Mouse (Mus musculus): ENCODE results near the gene Nkain4. TPM values are rescaled to one million over a fixed set of nuclear protein-coding genes. Genes with fewer than 3 reads are reported as not detected.

The Nkain4 gene
- polyA plus RNA-seq, 1 experiment from 2014 or later: 0.59 TPM

DNA sequence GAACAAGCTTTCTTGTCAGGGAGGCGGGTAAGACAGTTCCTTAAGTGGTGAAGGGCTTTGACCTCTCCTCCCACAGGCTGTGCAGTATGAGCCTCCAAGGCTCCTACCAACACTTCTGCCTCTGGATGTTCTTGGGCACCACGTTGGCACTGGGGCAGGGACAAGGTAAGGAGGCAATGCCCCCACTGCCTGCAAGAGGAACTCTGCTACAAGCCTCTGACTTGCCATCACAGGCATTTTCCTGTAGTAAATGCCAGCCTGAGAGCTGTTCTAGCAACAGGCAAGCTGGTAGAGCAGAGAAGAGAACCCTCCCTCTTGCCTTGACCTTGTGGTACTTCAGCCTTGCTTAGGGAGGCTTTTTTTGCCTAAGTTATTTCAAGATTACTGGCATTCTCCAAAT is 31.9 kb upstream of the Nkain4 start, which contains the start of gene Col20a1:
TSS of gene Col20a1 (plus strand) at position 87 of the 400 bp plus-strand sequence.
- in situ Hi-C loops (cut with MboI; ENCODE audit: low pct_unique_long_range_greater_than_20kb): no loop called here
- DNase-seq (ENCODE audit: low read depth, low spot score): no peak
- POLR2A ChIA-PET: no interaction called here
- CTCF ChIA-PET: no interaction called here
- no peak for TF ChIP-seq CTCF (IDR thresholded peaks at IDR 0.05)
- H3K27me3 ChIP-seq: no peaks in the 10 kb centered on the region
- no peak for ATAC-seq

DNA sequence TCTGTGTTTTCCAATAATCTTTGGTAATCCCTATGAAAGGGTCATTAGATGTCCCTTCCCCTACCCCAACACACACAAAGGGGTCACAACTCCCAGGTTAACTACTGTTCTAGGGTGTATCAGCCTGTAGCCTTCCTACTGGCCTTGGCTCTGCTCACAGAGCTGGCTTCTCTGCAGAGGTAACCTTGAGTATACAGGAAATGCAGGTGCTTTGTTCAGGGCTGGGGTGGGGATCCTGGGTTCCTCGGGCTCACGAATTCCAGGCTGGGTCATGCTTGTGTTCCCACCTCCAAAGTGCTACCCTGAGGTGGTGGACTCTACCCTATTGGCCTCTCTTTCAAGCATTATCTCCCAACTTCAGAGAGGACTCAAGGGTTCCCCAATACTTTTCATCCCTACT is 31.1 kb upstream of the Nkain4 start:
- no peaks in the 10 kb centered on the region for H3K27me3 ChIP-seq
- DNase-seq (ENCODE audit: low read depth, low spot score) (no peak), ATAC-seq (no peak)
- CTCF ChIA-PET: no interaction called here
- POLR2A ChIA-PET: no interaction called here
- TF ChIP-seq CTCF (IDR thresholded peaks at IDR 0.05): no peak
- in situ Hi-C loops (cut with MboI; ENCODE audit: low pct_unique_long_range_greater_than_20kb): no loop called here

DNA sequence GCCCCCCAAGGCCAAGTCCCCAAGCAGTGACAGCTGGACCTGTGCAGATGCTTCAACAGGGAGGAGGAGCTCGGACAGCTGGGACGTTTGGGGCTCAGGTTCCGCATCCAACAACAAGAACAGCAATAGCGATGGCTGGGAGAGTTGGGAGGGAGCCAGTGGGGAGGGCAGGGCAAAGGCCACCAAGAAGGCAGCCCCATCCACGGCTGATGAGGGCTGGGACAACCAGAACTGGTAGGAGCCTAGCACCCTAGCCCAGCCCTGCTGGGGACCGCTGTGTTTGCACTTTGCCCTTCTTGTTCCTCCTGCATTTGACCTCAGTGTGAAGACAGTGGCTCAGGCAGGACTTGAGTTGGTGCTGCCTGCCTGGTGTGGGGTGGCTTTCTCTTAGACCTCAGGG is 26.6 kb upstream of the Nkain4 start:
- TF ChIP-seq CTCF (IDR thresholded peaks at IDR 0.05): no peak
- no peaks in the 10 kb centered on the region for H3K27me3 ChIP-seq
- POLR2A ChIA-PET: interaction anchor here (0.9 to 1.6 kb wide), 2 partner anchors 12 to 14 kb away, joined by 5 to 7 read pairs; partner anchors contain the start of gene Arfgap1
- DNase-seq (ENCODE audit: low read depth, low spot score) (no peak), ATAC-seq (no peak)
- in situ Hi-C loops (cut with MboI; ENCODE audit: low pct_unique_long_range_greater_than_20kb): no loop called here
- CTCF ChIA-PET: no interaction called here

DNA sequence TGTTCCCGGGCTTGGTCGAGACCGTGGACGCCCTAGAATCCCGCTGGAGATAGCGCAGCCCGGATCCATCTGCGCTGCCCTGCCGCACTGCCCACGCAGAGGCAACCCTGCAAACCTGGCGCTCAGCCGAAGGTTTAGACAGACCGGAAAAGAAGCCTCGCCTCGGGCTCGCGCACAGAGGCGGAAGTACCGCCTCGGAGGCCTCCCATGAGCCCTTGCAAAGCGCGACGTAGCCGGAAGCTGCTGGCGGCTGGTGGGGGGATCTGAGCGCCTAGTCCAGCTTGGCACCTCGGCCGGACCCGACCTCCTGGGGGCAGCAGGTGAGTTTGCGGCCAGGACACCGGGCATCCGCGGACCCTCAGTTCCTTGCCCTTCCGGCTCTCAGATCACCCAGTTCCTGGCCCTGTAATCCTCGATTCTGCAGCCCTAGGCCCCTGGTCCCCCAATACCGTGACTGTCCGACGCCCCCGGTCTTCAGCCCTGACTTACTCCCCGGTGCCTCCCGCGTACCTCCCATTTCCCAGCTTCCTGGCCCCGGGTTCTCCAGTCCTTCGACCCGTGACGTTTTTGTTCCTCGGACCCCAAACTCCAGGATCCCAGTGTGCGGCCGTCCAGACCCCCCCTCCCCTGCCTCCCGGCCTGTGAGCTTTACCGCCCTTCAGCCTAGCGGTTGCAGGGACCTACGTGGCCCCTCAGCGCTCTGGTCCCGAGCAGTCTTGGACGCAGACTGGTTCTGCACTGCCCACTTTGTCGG is 12.7 kb upstream of the Nkain4 start, which contains the start of gene Arfgap1:
TSS of gene Arfgap1 (plus strand) at position 216 of the 754 bp plus-strand sequence.
- POLR2A ChIA-PET: interaction anchor here (1.0 to 1.6 kb wide), 4 partner anchors 10 to 47 kb away, joined by 3 to 5 read pairs (median 4); partner anchors contain the start of gene Ythdf1
- in situ Hi-C loops (cut with MboI; ENCODE audit: low pct_unique_long_range_greater_than_20kb): no loop called here

DNA sequence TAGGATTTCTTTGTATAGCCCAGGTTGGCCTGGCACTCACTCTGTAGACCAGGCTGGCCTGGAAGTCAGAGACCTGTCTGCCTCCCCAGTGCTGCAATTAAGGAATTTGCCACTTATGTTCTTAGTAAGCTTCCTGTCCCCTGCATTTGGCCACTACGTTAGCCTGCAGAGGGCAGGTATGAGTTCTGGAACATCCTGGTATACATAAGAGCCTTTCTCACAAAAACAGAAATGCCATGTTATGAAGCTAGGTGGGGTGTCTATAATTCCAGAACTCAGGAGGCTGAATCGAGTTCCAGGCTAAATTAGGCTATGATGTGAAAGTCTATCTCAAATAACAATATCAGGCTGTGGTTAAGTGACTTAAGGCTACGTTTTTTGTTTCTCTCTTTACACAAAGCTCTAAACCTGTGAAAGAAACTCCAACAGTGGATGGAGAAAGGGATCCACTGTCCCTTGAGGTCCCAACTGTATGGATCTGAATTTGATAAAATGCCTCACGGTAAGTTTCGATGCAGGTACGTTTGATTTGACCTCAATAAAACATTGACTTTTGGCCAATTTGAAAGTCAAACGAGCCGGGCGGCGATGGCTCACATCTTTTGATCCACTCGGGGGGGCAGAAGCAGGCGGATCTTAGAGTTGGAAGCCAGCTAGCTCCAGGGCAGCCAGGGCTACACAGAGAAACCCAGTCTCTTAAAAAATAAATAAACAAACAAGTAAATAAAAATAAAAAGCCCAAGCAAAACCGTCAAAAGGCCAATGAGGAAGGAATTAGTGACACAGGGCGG is 11.8 kb upstream of the Nkain4 start:
- in situ Hi-C loops (cut with MboI; ENCODE audit: low pct_unique_long_range_greater_than_20kb): no loop called here
- TF ChIP-seq CTCF (IDR thresholded peaks at IDR 0.05): no peak
- no peak for DNase-seq (ENCODE audit: low read depth, low spot score)
- H3K27me3 ChIP-seq: no peaks in the 10 kb centered on the region
- POLR2A ChIA-PET: interaction anchor here (1.2 to 1.6 kb wide), 2 partner anchors 15 to 45 kb away, joined by 3 to 5 read pairs; partner anchors contain the start of gene Ythdf1
- CTCF ChIA-PET: interaction anchor here (0.9 to 10.9 kb wide), 5 partner anchors 9 to 39 kb away, joined by 3 to 123 read pairs (median 3); partner anchors contain the start of gene Birc7
- peak; percentile 44 for ATAC-seq

More for the DNA sequence above, 12.7 kb upstream of the Nkain4 start, which contains the start of gene Arfgap1:
- H3K27me3 ChIP-seq: no peaks in the 10 kb centered on the region
- ATAC-seq (peak; percentile 90), DNase-seq (ENCODE audit: low read depth, low spot score) (peak; percentile 67)
- no peak for TF ChIP-seq CTCF (IDR thresholded peaks at IDR 0.05)
- CTCF ChIA-PET: interaction anchor here (0.9 to 10.9 kb wide), 5 partner anchors 8 to 40 kb away, joined by 3 to 123 read pairs (median 3); partner anchors contain the start of gene Birc7

DNA sequence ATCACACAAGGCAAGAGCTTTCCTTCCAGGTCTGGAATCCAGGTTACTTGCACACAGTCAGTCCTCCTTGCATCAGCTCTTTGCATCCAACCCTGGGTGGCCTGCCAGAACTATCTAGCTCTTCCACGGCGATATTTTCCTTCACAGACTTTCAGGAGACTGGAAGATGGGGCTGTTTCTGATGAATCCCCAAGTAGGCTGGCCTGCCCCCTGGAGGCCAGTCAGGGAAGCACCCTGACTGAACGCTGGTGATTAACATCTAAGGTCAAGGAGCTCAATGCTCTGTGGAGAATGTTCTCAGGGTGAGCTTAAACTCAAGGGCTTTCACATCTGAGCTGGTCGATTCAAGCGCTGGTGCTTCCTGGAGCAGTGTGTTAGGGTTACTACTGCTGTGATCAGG is 9.5 kb upstream of the Nkain4 start:
- in situ Hi-C loops (cut with MboI; ENCODE audit: low pct_unique_long_range_greater_than_20kb): loop anchor here (5.0 kb wide), 1 partner anchor 42 kb away; the partner anchor contains the start of gene Ythdf1

GRCm38 (mm10) chr2:180962616-180963308 is 8.3 kb upstream of the Nkain4 start:
- no peak for DNase-seq (ENCODE audit: low read depth, low spot score)
- in situ Hi-C loops (cut with MboI; ENCODE audit: low pct_unique_long_range_greater_than_20kb): loop anchor here (5.0 kb wide), 1 partner anchor 40 kb away; the partner anchor contains the start of gene Ythdf1
- no peak for ATAC-seq
- H3K27me3 ChIP-seq: no peaks in the 10 kb centered on the region
- no peak for TF ChIP-seq CTCF (IDR thresholded peaks at IDR 0.05)
- CTCF ChIA-PET: interaction anchor here (1.1 to 10.9 kb wide), 6 partner anchors 8 to 41 kb away, joined by 3 to 123 read pairs (median 10); partner anchors contain the start of genes Birc7, Nkain4 and Ythdf1
- POLR2A ChIA-PET: interaction anchor here (0.7 kb wide), 2 partner anchors 42 to 181 kb away, joined by 4 to 7 read pairs; partner anchors contain the start of gene Ythdf1

More for the DNA sequence above, 9.5 kb upstream of the Nkain4 start:
- ChIA-PET POLR2A (interaction anchor here (2.0 kb wide), 1 partner anchor 43 kb away, joined by 7 read pairs; the partner anchor contains the start of gene Ythdf1), CTCF (interaction anchor here (0.7 to 10.9 kb wide), 15 partner anchors 9 to 175 kb away, joined by 3 to 123 read pairs (median 5); partner anchors contain the start of genes Birc7, Nkain4 and Ythdf1)
- DNase-seq (ENCODE audit: low read depth, low spot score) (no peak), ATAC-seq (no peak)
- H3K27me3 ChIP-seq: no peaks in the 10 kb centered on the region
- TF ChIP-seq CTCF (IDR thresholded peaks at IDR 0.05): peak; percentile 95

- POLR2A ChIA-PET: no interaction called here
- TF ChIP-seq CTCF (IDR thresholded peaks at IDR 0.05): no peak
- CTCF ChIA-PET: interaction anchor here (1.0 to 10.9 kb wide), 3 partner anchors 28 to 146 kb away, joined by 3 to 123 read pairs (median 4); partner anchors contain the start of gene Birc7
- DNase-seq (ENCODE audit: low read depth, low spot score) (no peak), ATAC-seq (no peak)
- H3K27me3 ChIP-seq: no peaks in the 10 kb centered on the region
- in situ Hi-C loops (cut with MboI; ENCODE audit: low pct_unique_long_range_greater_than_20kb): loop anchor here (5.0 kb wide), 1 partner anchor 38 kb away; the partner anchor contains the start of gene Ythdf1
Measured at GRCm38 (mm10) chr2:180960187-180960586, 5.7 kb upstream of the Nkain4 start.

DNA sequence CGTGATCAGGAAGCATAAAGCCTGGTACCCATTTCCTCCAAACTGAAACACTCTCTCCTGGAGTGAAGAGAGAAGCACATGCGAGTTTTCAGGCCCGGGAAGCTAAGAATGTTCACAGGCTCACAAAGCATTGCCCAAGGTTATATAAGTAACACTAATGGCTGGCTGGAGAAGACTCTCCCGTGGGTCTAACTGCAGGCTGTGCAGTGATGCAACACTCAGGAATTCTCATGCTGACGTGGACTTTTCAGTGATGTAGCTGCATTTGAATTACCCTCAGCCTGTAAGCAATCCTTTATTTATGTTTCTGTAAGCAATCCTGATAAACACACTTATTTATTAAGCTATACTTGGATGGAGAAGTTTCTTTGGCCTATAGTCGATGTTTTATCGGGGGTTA is 5.1 kb upstream of the Nkain4 start:
- DNase-seq (ENCODE audit: low read depth, low spot score) (no peak), ATAC-seq (peak; percentile 64)
- POLR2A ChIA-PET: no interaction called here
- no peak for TF ChIP-seq CTCF (IDR thresholded peaks at IDR 0.05)
- in situ Hi-C loops (cut with MboI; ENCODE audit: low pct_unique_long_range_greater_than_20kb): loop anchor here (5.0 kb wide), 1 partner anchor 37 kb away; the partner anchor contains the start of gene Ythdf1
- H3K27me3 ChIP-seq: no peaks in the 10 kb centered on the region
- CTCF ChIA-PET: interaction anchor here (10.9 kb wide), 1 partner anchor 32 kb away, joined by 123 read pairs; the partner anchor contains the start of gene Birc7
